Mouse (Mus musculus) right cerebral cortex, postnatal 36 days (tissue): ENCODE results near the gene Olfr488.
"Not testable (repeated sequence)": the region's sequence is repeated elsewhere in the genome, so short reads cannot be mapped to it uniquely, and the experiment has no call there.

Source experiments
- DNase-seq, 2 experiments: peaks; one replicate each; pipeline ENCODE4 v3.0.0; 2022; ENCODE audit warnings: low spot score in 2 of 2, mixed read lengths in 1 of 2

Gene Olfr488

GRCm38 (mm10) chr7:108258247-108258646 is at the start of gene Olfr488:
Gene Olfr488, minus strand, starts transcription at chr7:108258347.
- no peak for DNase-seq

GRCm38 (mm10) chr7:108288834-108289233 is 30.7 kb upstream of the Olfr488 start, which contains the start of gene Olfr490:
Gene Olfr490, minus strand, starts transcription at chr7:108288934.
- DNase-seq, result no peak

- no peak for DNase-seq
These were observed 24.6 kb downstream of the Olfr488 start for GRCm38 (mm10) chr7:108233551-108233950.

GRCm38 (mm10) chr7:108214536-108214935 is 43.6 kb downstream of the Olfr488 start, which contains the start of gene Olfr487:
Gene Olfr487, minus strand, starts transcription at chr7:108214636.
- not testable (repeated sequence) for DNase-seq
